Mouse (Mus musculus) left cerebral cortex, postnatal 25 days (tissue): ENCODE data around the gene Pars2. TPM values are rescaled to one million over a fixed set of nuclear protein-coding genes. Genes with fewer than 3 reads are reported as not detected.

ENCODE experiments used
- DNase-seq, 2 experiments: peaks; one replicate each; pipeline ENCODE4 v3.0.0; 2022; ENCODE audit warnings: low spot score in 2 of 2, mixed read lengths in 1 of 2
- intact Hi-C: fragments of 180-260 bp; cut with DNase I; formaldehyde crosslinking; loops from one replicate; pipeline ENCODE4 v1.15.1; 2025
- total RNA-seq, 2 experiments: library from RNA; stranded (reverse); gene quantifications; 2 replicates each; pipeline ENCODE4 v1.2.3; 2021

Pars2 gene
- total RNA-seq, 2 experiments from 2014 or later: 6.3 to 7.1 TPM

DNA sequence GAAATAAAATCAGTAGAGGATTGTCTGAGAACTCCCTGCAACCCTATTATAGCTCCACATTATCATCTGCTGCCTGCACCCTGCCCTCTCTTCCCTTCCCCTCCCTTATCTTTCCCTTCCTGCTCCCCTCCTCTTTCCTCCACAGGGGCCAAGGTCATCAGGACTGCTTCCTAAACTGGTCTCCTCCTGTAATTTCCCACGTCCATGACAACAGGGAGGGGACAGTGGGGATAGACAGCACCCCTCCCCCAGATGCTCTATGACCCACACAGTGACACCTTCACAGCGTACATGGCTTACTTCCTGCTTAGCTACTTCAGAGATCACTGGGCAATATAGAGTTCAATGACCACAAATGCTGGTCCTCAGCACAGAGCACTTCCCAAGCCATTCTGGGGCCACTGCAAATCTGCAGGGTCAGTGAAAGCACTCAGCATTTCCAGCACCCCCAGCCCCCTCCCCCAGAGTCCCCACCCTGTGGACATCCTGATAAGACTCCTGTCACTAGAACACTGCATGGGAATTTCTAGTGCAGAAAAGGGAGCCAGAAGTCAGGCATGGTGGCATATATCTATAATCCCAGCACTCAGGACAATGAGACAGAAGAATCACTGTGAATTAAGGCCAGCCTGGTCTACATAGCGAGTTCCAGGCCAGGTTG, 37.9 kb downstream of the Pars2 start:
- intact Hi-C loops: no loop called here
- DNase-seq: no peak

DNA sequence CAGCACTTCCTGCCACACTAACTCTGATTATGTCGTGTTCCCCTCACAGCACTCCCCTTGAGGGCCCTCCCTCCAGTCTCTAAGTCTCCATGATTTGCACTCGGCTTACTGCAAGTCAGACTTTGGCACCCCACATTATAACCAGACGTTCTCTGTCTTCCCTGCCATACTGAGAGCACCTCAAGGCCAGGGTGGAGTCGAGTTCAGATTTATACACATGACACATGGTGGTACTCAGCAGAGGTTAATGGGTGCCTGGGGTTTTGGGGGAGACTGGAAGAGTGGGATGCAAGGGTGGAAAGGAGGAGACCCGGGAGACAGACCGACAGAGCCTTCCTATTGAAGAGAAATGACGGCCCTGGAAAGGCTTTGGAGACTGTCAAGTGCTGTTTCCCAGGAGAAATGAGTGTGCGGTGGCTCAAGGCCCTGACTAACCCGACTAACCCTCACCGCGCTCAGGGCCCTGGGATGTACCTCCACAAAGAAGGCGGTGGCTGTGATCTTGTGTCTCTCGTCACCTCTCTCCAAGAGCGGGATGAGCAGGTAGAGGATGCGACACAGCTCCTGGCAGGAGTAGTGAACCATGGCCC, 43.1 kb downstream of the Pars2 start:
- intact Hi-C loops: no loop called here
- no peak for DNase-seq

DNA sequence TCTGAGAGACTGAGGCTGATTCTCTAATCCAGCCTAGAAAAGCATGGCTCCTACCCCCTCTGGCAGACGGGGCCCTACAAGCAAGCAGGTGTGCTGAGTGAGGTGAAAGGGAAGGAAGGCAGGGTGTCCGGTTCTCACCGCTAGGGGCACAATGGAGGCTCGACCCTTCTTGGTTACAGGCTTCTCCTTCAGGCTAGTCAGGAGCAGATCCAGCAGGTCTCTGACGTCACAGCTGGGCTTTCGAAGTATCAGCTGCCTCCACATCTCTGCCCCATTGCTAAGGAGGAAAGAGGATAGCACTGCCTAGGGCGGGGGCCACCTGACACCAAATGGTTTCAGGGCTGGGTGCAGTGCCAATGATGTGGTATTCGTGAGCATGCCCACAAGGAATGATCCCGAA, 49.1 kb downstream of the Pars2 start:
- intact Hi-C loops: no loop called here
- DNase-seq: peak; percentile 26 to 55

DNA sequence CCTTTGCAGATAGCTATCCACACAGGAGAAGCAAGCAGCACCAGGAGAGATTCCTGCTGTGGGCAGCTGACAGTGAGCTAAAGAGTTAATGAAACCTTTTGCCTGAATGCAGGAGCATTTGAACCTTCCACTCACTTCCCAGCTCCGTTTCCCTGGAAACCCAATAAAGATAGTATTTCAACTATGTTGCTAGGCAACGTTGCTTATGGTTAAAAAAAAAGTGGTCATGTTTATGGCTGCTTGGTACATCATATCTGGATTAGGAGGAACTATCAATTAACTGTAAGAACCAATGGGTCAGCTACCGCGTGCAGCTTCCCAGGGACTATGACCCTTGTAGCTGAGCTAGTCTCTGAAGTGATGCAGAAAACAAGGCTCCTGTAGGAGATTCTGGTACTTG, 49.9 kb downstream of the Pars2 start:
- intact Hi-C loops: no loop called here
- peak; percentile 36 to 63 for DNase-seq

DNA sequence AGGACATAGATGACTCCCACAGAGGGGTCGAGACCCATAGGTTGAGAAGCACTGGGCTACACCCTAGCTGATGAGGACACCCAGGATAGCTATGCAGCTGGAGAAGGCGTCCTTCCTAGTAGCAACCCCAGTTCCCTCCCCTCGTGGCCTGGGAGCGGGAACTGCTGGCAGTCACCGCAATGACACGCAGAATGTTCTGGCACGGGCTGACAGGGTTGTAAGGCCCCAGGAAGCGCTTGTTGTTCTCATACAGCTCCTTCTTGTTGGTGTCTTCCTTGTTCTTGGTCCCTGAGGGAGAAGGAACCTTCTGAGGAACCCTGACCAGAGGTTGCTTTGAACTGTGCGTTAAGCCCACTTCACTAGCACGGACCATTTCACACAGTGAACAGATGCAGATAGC, 53.1 kb downstream of the Pars2 start:
- intact Hi-C loops: loop anchor here (1.0 kb wide), 1 partner anchor 74 kb away; no protein-coding TSS in a partner anchor
- DNase-seq: no peak

DNA sequence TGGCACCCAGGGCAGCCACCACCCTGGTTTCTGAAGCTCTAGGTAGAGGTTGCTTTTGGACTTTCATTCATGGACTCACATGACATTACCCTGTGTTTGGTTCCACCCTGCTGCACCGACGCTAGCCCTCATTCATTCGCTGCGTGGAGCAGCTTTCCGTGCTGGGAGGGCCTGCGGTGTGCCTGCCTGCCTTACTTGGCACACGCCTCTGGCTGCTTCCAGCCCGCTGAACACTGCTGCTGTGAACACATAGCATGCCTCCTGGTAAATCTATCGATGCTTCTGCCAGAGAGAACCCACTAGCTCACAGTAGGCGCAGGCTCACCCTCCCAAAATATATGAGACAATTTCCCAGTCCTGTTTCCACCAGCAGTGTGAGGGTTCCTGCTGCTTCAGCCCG, 53.5 kb downstream of the Pars2 start:
- intact Hi-C loops: loop anchor here (1.0 kb wide), 1 partner anchor 74 kb away; no protein-coding TSS in a partner anchor
- DNase-seq: peak; percentile 62 to 84

Other genes with a start within 250 kb of the Pars2 start
- 1 to 10 TPM; 2.7 to 4.3 TPM for gene Pcsk9, start 186.7 kb upstream of the Pars2 start, total RNA-seq
- not detected for gene Bsnd, start 158.8 kb upstream of the Pars2 start, total RNA-seq
- gene Dhcr24, start 90.0 kb upstream of the Pars2 start, total RNA-seq: 10 to 100 TPM; 89.9 to 93.5 TPM
- not detected for gene Lexm, start 33.8 kb upstream of the Pars2 start, total RNA-seq
- gene Ttc22, start 28.6 kb upstream of the Pars2 start, total RNA-seq: 1 to 10 TPM; 1.1 to 1.4 TPM
- gene Ttc4, start 27.9 kb downstream of the Pars2 start, total RNA-seq: 10 to 100 TPM; 40.1 to 41.6 TPM
- gene Mroh7, start 79.9 kb downstream of the Pars2 start, total RNA-seq: 1 to 10 TPM; 2.3 to 2.9 TPM
- gene Fam151a, start 82.8 kb downstream of the Pars2 start, total RNA-seq: not detected
- 10 to 100 TPM; 39.1 to 53.0 TPM for gene Acot11, start 153.9 kb downstream of the Pars2 start, total RNA-seq